1 mouse cellular context compared by ENCODE assay signal in genomic region chr11:84172539-84173435, GRCm38 (mm10).
TF ChIP-seq lines count a peak whose summit lies in the region.

No protein-coding gene starts in this region.

TF ChIP-seq in MEL, 35 proteins besides CTCF, POLR2A, EP300 and RAD21:
- TF ChIP-seq CHD2 (IDR thresholded peaks at IDR 0.05; ENCODE audit: low read length) = no peak
- TF ChIP-seq ZMIZ1 (IDR thresholded peaks at IDR 0.05; ENCODE audit: low read depth, low read length) = no peak
- no peak for TF ChIP-seq ZKSCAN1 (IDR thresholded peaks at IDR 0.05; ENCODE audit: low read depth, low read length)
- no peak for TF ChIP-seq MYC (IDR thresholded peaks at IDR 0.05; ENCODE audit: low read depth, low read length)
- no peak for TF ChIP-seq POLR2AphosphoS5 (IDR thresholded peaks at IDR 0.05; ENCODE audit: borderline replicate concordance, low read depth, low read length)
- 0 out of 2 replicates have a peak, but pooled peaks have one; percentile 15 for TF ChIP-seq ZNF384 (IDR thresholded peaks at IDR 0.05; ENCODE audit: low read depth, low read length)
